Mouse (Mus musculus) erythroblast, embryonic 14.5 days (primary cell): Measurements from ENCODE around the gene Rsrp1.
"Not testable (repeated sequence)": the region's sequence is repeated elsewhere in the genome, so short reads cannot be mapped to it uniquely, and the experiment has no call there.

Experiments
- GATA1 ChIP-seq: IDR thresholded peaks from 2 replicates; pipeline ENCODE4 v1.6.1; 2012; ENCODE audit warnings: low read length, inconsistent platforms, mixed read lengths
- TAL1 ChIP-seq: IDR thresholded peaks from 3 replicates; pipeline ENCODE4 v1.6.1; 2012; ENCODE audit warnings: low read length, inconsistent platforms, mixed read lengths

DNA sequence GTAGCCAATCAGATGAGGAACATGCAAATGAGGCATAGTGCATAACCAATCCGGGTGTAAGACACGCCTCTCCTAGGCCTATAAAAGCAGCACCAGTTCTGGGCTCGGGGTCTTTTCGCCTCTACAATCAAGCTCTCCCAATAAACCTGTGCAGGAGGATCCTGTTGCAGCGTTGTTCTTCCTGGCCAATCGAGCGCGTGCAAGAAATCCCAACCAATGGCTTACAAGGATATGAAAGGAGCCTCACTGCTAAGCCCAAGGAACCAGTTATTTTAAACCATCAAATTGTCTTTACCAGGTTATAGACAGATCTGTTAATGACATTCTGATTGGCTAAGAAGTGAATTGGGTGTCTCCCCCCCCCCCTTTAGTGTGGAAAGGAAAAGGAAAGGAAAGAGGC, 12.0 kb upstream of the Rsrp1 start:
- TF ChIP-seq GATA1, TAL1: not testable (repeated sequence)
